In genomic region chr17:29337979-29338823, GRCm38 (mm10) we compare ENCODE assay signal across 11 mouse cellular contexts. TPM values are rescaled to one million over a fixed set of nuclear protein-coding genes. Genes with fewer than 3 reads are reported as not detected.
DNase-seq lines count a peak whose midpoint lies in the region; ATAC-seq and TF ChIP-seq lines count a peak whose summit lies in the region.
"Had no signal": no experiment of that assay in that cellular context is flagged by ENCODE, and none has a peak within 500 bp of the region (broad histone marks: within the 10 kb centered on the region; RNA-seq: fewer than 3 reads in every experiment).

No protein-coding gene starts in this region.

- peaks cover 43% of the 10 kb centered on the region for H3K4me1 ChIP-seq in hindbrain, embryonic 15.5 days (replicated peaks)
- H3K4me1 ChIP-seq in hindbrain, embryonic 12.5 days = peaks cover 24% of the 10 kb centered on the region
- H3K4me1 ChIP-seq in stomach, embryonic 15.5 days = peaks cover 23% of the 10 kb centered on the region
- peaks cover 2% of the 10 kb centered on the region; the same call in 1 of the 2 replicates for H3K4me1 ChIP-seq in stomach, postnatal 0 days (replicated peaks; ENCODE audit: control insufficient read depth, insufficient read depth)

- peak overlapping the region; percentile 45; the same call in 1 of the 2 replicates for H3K27ac ChIP-seq in hindbrain, embryonic 15.5 days (replicated peaks)
- H3K27ac ChIP-seq in hindbrain, embryonic 12.5 days = no peak overlapping the region
- H3K27ac ChIP-seq in stomach, embryonic 15.5 days = peak overlapping the region; percentile 45; the same call in 1 of the 2 replicates
- H3K27ac ChIP-seq in stomach, postnatal 0 days (replicated peaks) = no peak overlapping the region

- TF ChIP-seq CTCF in stomach, postnatal 0 days (IDR thresholded peaks at IDR 0.05; ENCODE audit: low read depth) = no peak

- 69% methylated on average over 9 of the region's 9 CpGs for WGBS in hindbrain, embryonic 15.5 days
- WGBS in hindbrain, embryonic 12.5 days = 91% methylated on average over 9 of the region's 9 CpGs
- 87% methylated on average over 9 of the region's 9 CpGs for WGBS in stomach, embryonic 15.5 days
- 89% methylated on average over 9 of the region's 9 CpGs for WGBS in stomach, postnatal 0 days

- no peak overlapping the region for H3K4me3 ChIP-seq in hindbrain, embryonic 15.5 days
- H3K4me3 ChIP-seq in hindbrain, embryonic 12.5 days = no peak overlapping the region
- H3K4me3 ChIP-seq in stomach, embryonic 15.5 days (replicated peaks) = no peak overlapping the region
- H3K4me3 ChIP-seq in stomach, postnatal 0 days (ENCODE audit: low read depth, low read length) = no peak overlapping the region

- no peaks in the 10 kb centered on the region for H3K27me3 ChIP-seq in hindbrain, embryonic 15.5 days
- no peaks in the 10 kb centered on the region for H3K27me3 ChIP-seq in hindbrain, embryonic 12.5 days
- no peaks in the 10 kb centered on the region for H3K27me3 ChIP-seq in stomach, embryonic 15.5 days (replicated peaks)
- no peaks in the 10 kb centered on the region for H3K27me3 ChIP-seq in stomach, postnatal 0 days (ENCODE audit: control insufficient read depth, insufficient read depth, low read length)

- H3K4me2 ChIP-seq in hindbrain, embryonic 15.5 days = no peak overlapping the region
- no peak overlapping the region for H3K4me2 ChIP-seq in hindbrain, embryonic 12.5 days (replicated peaks)
- H3K4me2 ChIP-seq in stomach, embryonic 15.5 days = no peak overlapping the region
- no peak overlapping the region for H3K4me2 ChIP-seq in stomach, postnatal 0 days (replicated peaks; ENCODE audit: low read depth)

- H3K9me3 ChIP-seq in hindbrain, embryonic 15.5 days = no peaks in the 10 kb centered on the region
- H3K9me3 ChIP-seq in hindbrain, embryonic 12.5 days (replicated peaks) = no peaks in the 10 kb centered on the region
- H3K9me3 ChIP-seq in stomach, embryonic 15.5 days = no peaks in the 10 kb centered on the region
- H3K9me3 ChIP-seq in stomach, postnatal 0 days (ENCODE audit: control insufficient read depth, low read length) = no peaks in the 10 kb centered on the region

- no peak for TF ChIP-seq EP300 in stomach, postnatal 0 days (optimal IDR thresholded peaks at IDR 0.05)

- H3K36me3 ChIP-seq in hindbrain, embryonic 15.5 days = peaks cover 58% of the 10 kb centered on the region
- peaks cover 73% of the 10 kb centered on the region for H3K36me3 ChIP-seq in hindbrain, embryonic 12.5 days
- peaks cover 63% of the 10 kb centered on the region for H3K36me3 ChIP-seq in stomach, embryonic 15.5 days
- peaks cover 27% of the 10 kb centered on the region for H3K36me3 ChIP-seq in stomach, postnatal 0 days (ENCODE audit: control insufficient read depth, insufficient read depth, low read length)

- H3K9ac ChIP-seq in hindbrain, embryonic 15.5 days = no peak overlapping the region
- no peak overlapping the region for H3K9ac ChIP-seq in hindbrain, embryonic 12.5 days
- H3K9ac ChIP-seq in stomach, embryonic 15.5 days = no peak overlapping the region
- H3K9ac ChIP-seq in stomach, postnatal 0 days (ENCODE audit: low read length) = no peak overlapping the region

- ATAC-seq in hindbrain, embryonic 15.5 days (ENCODE audit: low FRiP score, low read depth) = peak; percentile 46; the same call in 1 of the 2 replicates
- no peak for ATAC-seq in hindbrain, embryonic 12.5 days (ENCODE audit: low FRiP score)
- ATAC-seq in stomach, embryonic 15.5 days (ENCODE audit: insufficient read depth, low FRiP score, low read depth) = no peak
- ATAC-seq in stomach, postnatal 0 days (ENCODE audit: low FRiP score, low TSS enrichment) = no peak

- peak; percentile 52 for DNase-seq in adrenal gland, postnatal 14 days
- no peak for DNase-seq in adrenal gland, postnatal 36 days
- no peak for DNase-seq in stomach, postnatal 0 days (ENCODE audit: low spot score)
- DNase-seq in thymus, postnatal 36 days = peak; percentile 49 to 77
- no peak for DNase-seq in lung, postnatal 36 days
- DNase-seq: cerebellum, adult 11 months; layer of hippocampus, adult 9-11 months; lung, postnatal 14 days had no signal

RNA-seq across cellular contexts. Expression of gene Mtch1, which starts 9.5 kb away (rescaled TPM):
- total RNA-seq in adrenal gland, postnatal 14 days (2021) = 300 and 316 TPM in 2 replicates
- total RNA-seq in adrenal gland, postnatal 36 days (2021) = 100 to 1,000 TPM; 249 to 251 TPM
- 476 and 492 TPM in 2 replicates for polyA plus RNA-seq in hindbrain, embryonic 15.5 days (2015; fragmentation: Nextera tagmentation; extraction: Ambion mirVana)
- polyA plus RNA-seq in hindbrain, embryonic 12.5 days (2016; fragmentation: Nextera tagmentation; extraction: Ambion mirVana) = 438 and 466 TPM in 2 replicates
- 250 and 272 TPM in 2 replicates for polyA plus RNA-seq in stomach, embryonic 15.5 days (2015; fragmentation: Nextera tagmentation; extraction: Ambion mirVana)
- 189 and 201 TPM in 2 replicates for polyA plus RNA-seq in stomach, postnatal 0 days (2015; fragmentation: Nextera tagmentation; extraction: Ambion mirVana)

RNA-seq across cellular contexts. Expression of gene Pi16, which starts 20.7 kb away (rescaled TPM):
- total RNA-seq in adrenal gland, postnatal 14 days (2021) = 20.9 and 25.7 TPM in 2 replicates
- 10 to 100 TPM; 29.3 to 50.8 TPM for total RNA-seq in adrenal gland, postnatal 36 days (2021)
- polyA plus RNA-seq in hindbrain, embryonic 15.5 days (2015; fragmentation: Nextera tagmentation; extraction: Ambion mirVana) = 2.1 and 2.3 TPM in 2 replicates
- 0.97 and 1.2 TPM in 2 replicates for polyA plus RNA-seq in hindbrain, embryonic 12.5 days (2016; fragmentation: Nextera tagmentation; extraction: Ambion mirVana)
- polyA plus RNA-seq in stomach, embryonic 15.5 days (2015; fragmentation: Nextera tagmentation; extraction: Ambion mirVana) = 1.6 and 1.9 TPM in 2 replicates
- polyA plus RNA-seq in stomach, postnatal 0 days (2015; fragmentation: Nextera tagmentation; extraction: Ambion mirVana) = 1.3 TPM in 2 replicates

RNA-seq across cellular contexts. Expression of gene Fgd2, which starts 22.5 kb away (rescaled TPM):
- 2.2 and 11.5 TPM in 2 replicates for total RNA-seq in adrenal gland, postnatal 14 days (2021)
- 1 to 10 TPM; 2.6 to 3.6 TPM for total RNA-seq in adrenal gland, postnatal 36 days (2021)
- polyA plus RNA-seq in hindbrain, embryonic 15.5 days (2015; fragmentation: Nextera tagmentation; extraction: Ambion mirVana) = 6.5 and 8.3 TPM in 2 replicates
- polyA plus RNA-seq in hindbrain, embryonic 12.5 days (2016; fragmentation: Nextera tagmentation; extraction: Ambion mirVana) = 4.3 and 7.0 TPM in 2 replicates
- polyA plus RNA-seq in stomach, embryonic 15.5 days (2015; fragmentation: Nextera tagmentation; extraction: Ambion mirVana) = 11.3 and 12.5 TPM in 2 replicates
- 5.9 and 8.2 TPM in 2 replicates for polyA plus RNA-seq in stomach, postnatal 0 days (2015; fragmentation: Nextera tagmentation; extraction: Ambion mirVana)

Comparison
In these comparisons a context has a peak if more than half of its experiments do, and no peak if none do; other contexts are left out.
1. DNase-seq: peak in adrenal gland, postnatal 14 days (single experiment) and thymus, postnatal 36 days (2 of 2); none in adrenal gland, postnatal 36 days (0 of 2), stomach, postnatal 0 days (single experiment) and lung, postnatal 36 days (single experiment).
2. H3K27ac ChIP-seq: peak in hindbrain, embryonic 15.5 days (single experiment) and stomach, embryonic 15.5 days (single experiment); none in hindbrain, embryonic 12.5 days (single experiment) and stomach, postnatal 0 days (single experiment).